Mouse (Mus musculus): ENCODE measurements around the gene Wbp4.

DNA sequence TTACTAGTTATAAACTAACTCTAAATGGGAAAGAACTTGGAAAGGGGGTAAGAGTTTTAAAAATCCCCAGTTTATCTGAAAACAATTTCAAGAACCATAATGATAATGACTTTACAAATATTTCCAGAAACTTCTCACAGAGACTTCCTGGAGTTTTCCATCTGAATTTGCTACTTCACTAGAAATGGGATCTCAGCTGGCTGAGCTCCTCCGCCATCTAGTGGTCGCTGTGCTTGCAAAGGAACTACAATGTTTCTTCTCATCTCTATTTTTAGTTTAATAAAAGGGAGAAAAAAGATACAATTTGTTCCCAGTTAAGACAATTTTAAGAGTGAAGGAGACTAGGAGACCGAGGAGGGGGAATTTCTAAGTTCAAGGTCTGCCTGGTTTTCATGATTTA is 13.7 kb downstream of the Wbp4 start:
- TF ChIP-seq GATA1 (IDR thresholded peaks at IDR 0.05; ENCODE audit: borderline replicate concordance, low read length) (no peak), CTCF (IDR thresholded peaks at IDR 0.05; ENCODE audit: low read depth, low read length) (peak; percentile 30; the same call in 1 of the 2 replicates), TAL1 (conservative IDR thresholded peaks at IDR 0.05; ENCODE audit: low read depth, low read length) (no peak)
